Mouse (Mus musculus) limb, embryonic 15.5 days (tissue): ENCODE data around the gene Grin3b. TPM values are rescaled to one million over a fixed set of nuclear protein-coding genes. Genes with fewer than 3 reads are reported as not detected.

Experiments
- ATAC-seq: fragments of 200-750 bp; cut with Nextera tagmentation; 2 replicates; pipeline ENCODE4 v1.8.0; 2017; ENCODE audit warnings: low read depth, moderate TSS enrichment; ENCODE audit not compliant: insufficient number of reproducible peaks, low FRiP score, low TSS enrichment
- H3K27ac ChIP-seq: fragments of 300-500 bp; sonication (generic); 2 replicates; pipeline ENCODE4 v1.5.1; 2015; ENCODE audit warnings: moderate library complexity, mild to moderate bottlenecking, inconsistent platforms
- H3K27me3 ChIP-seq: fragments of 300-500 bp; sonication (generic); 2 replicates; pipeline ENCODE4 v1.6.1; 2015; ENCODE audit warnings: inconsistent platforms
- H3K36me3 ChIP-seq: fragments of 300-500 bp; sonication (generic); 2 replicates; pipeline ENCODE4 v1.6.1; 2015; ENCODE audit warnings: inconsistent platforms
- H3K4me1 ChIP-seq: fragments of 300-500 bp; sonication (generic); 2 replicates; pipeline ENCODE4 v1.6.1; 2015; ENCODE audit warnings: inconsistent platforms
- H3K4me2 ChIP-seq: fragments of 300-500 bp; sonication (generic); 2 replicates; pipeline ENCODE4 v1.6.1; 2015; ENCODE audit warnings: mild to moderate bottlenecking, inconsistent platforms
- H3K4me3 ChIP-seq: fragments of 300-500 bp; sonication (generic); 2 replicates; pipeline ENCODE4 v1.5.1; 2015; ENCODE audit warnings: mild to moderate bottlenecking, inconsistent platforms
- H3K9ac ChIP-seq: fragments of 300-500 bp; sonication (generic); 2 replicates; pipeline ENCODE4 v1.6.1; 2015; ENCODE audit warnings: inconsistent platforms
- H3K9me3 ChIP-seq: fragments of 300-500 bp; sonication (generic); 2 replicates; pipeline ENCODE4 v1.6.1; 2016; ENCODE audit warnings: inconsistent platforms
- WGBS: fragments of 180-500 bp; shearing (Covaris S2); methylation state at CpG from one replicate; pipeline ENCODE4 v1.1.7; 2015; 5-methylcytosine and 5-hydroxymethylcytosine counted together
- polyA plus RNA-seq: library from polyadenylated mRNA; unstranded; fragments of >200 nt; fragmentation: Nextera tagmentation; extraction: Ambion mirVana; gene quantifications from 2 replicates; pipeline ENCODE4 v1.2.1, GENCODE M21; 2015

Grin3b gene
- polyA plus RNA-seq: 0.40 and 0.64 TPM in 2 replicates

GRCm38 (mm10) chr10:79970415-79971182, at the start of gene Grin3b:
TSS of gene Grin3b (plus strand) at chr10:79970715.
- peaks cover 21% of the 10 kb centered on the region for H3K4me1 ChIP-seq
- peaks cover 35% of the 10 kb centered on the region for H3K27me3 ChIP-seq
- ATAC-seq: no peak
- peak within 1 kb of the TSS; percentile 47 for H3K9ac ChIP-seq
- H3K9me3 ChIP-seq: no peaks in the 10 kb centered on the region
- H3K27ac ChIP-seq: peak within 1 kb of the TSS; percentile 23; the same call in 1 of the 2 replicates
- H3K36me3 ChIP-seq: peaks cover 42% of the 10 kb centered on the region
- H3K4me3 ChIP-seq: peak within 1 kb of the TSS; percentile 48
- H3K4me2 ChIP-seq: peak within 1 kb of the TSS; percentile 90
- WGBS: 6% methylated on average over 45 of the region's 47 CpGs

- no peak for ATAC-seq
Observed at GRCm38 (mm10) chr10:79920958-79921535, 49.5 kb upstream of the Grin3b start, which contains the start of gene R3hdm4. TSS of gene R3hdm4 (minus strand) at chr10:79921208.

GRCm38 (mm10) chr10:79921572-79921971, 48.9 kb upstream of the Grin3b start:
- Histone ChIP-seq H3K36me3 (no peaks in the 10 kb centered on the region), H3K4me3 (peak overlapping the region; percentile 29), H3K4me2 (peak overlapping the region; percentile 42), H3K9ac (no peak overlapping the region), H3K27ac (no peak overlapping the region), H3K27me3 (peaks cover 65% of the 10 kb centered on the region), H3K4me1 (peaks cover 53% of the 10 kb centered on the region), H3K9me3 (no peaks in the 10 kb centered on the region)
- WGBS: 3% methylated on average over 34 of the region's 34 CpGs
- no peak for ATAC-seq

More at GRCm38 (mm10) chr10:79920958-79921535, 49.5 kb upstream of the Grin3b start, which contains the start of gene R3hdm4:
- H3K27me3 ChIP-seq: peaks cover 65% of the 10 kb centered on the region
- WGBS: 3% methylated on average over 39 of the region's 41 CpGs
- H3K9ac ChIP-seq: no peak within 1 kb of the TSS
- H3K36me3 ChIP-seq: no peaks in the 10 kb centered on the region
- peak within 1 kb of the TSS; percentile 29 for H3K4me3 ChIP-seq
- no peaks in the 10 kb centered on the region for H3K9me3 ChIP-seq
- H3K4me1 ChIP-seq: peaks cover 50% of the 10 kb centered on the region
- no peak within 1 kb of the TSS for H3K27ac ChIP-seq
- H3K4me2 ChIP-seq: peak within 1 kb of the TSS; percentile 42

DNA sequence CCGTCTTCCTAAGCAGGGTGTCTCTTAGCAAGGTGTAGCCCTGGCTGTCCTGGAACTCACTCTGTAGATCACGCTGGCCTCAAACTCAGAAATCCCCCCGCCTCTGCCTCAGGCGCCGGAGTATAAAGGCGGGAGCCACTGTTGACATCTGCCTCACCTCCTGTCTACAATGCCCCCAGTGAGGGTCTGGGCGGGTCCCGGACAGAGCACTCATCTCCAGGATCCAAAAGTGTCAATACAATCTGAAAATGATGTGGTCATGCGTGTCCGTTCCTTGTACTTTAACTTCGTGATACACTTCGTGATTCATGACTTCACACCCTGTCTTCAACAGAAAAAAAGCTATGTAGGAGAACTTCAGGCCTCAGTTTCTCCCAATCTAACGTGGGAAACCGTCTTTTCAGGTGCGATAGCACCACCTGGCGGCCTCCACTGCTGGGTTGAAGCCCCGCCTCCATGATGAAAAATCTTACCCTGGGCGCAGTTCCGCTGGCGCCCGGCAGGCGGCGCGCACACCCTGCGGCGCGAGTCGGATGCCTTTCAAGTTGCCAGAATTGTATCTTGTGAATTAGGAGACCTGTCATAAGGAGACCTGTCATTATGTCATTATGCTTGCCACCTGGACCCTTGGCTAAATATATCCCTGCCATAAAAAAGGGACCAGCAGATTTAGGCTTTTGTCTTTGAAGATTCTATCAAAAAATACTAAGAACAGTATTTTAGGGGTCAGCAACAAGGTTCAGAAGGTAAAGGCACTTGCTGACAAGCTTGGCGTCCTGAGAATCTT, 45.3 kb upstream of the Grin3b start:
- H3K9ac ChIP-seq: no peak overlapping the region
- H3K27ac ChIP-seq: 0 out of 2 replicates have a peak overlapping the region, but pooled peaks have one; percentile 95
- ATAC-seq: no peak
- H3K4me1 ChIP-seq: peaks cover 55% of the 10 kb centered on the region
- no peaks in the 10 kb centered on the region for H3K9me3 ChIP-seq
- H3K27me3 ChIP-seq: peaks cover 36% of the 10 kb centered on the region
- 11% methylated on average over 29 of the region's 29 CpGs for WGBS
- H3K36me3 ChIP-seq: no peaks in the 10 kb centered on the region
- peak overlapping the region; percentile 93; the same call in 1 of the 2 replicates for H3K4me2 ChIP-seq
- peak overlapping the region; percentile 96; the same call in 1 of the 2 replicates for H3K4me3 ChIP-seq

DNA sequence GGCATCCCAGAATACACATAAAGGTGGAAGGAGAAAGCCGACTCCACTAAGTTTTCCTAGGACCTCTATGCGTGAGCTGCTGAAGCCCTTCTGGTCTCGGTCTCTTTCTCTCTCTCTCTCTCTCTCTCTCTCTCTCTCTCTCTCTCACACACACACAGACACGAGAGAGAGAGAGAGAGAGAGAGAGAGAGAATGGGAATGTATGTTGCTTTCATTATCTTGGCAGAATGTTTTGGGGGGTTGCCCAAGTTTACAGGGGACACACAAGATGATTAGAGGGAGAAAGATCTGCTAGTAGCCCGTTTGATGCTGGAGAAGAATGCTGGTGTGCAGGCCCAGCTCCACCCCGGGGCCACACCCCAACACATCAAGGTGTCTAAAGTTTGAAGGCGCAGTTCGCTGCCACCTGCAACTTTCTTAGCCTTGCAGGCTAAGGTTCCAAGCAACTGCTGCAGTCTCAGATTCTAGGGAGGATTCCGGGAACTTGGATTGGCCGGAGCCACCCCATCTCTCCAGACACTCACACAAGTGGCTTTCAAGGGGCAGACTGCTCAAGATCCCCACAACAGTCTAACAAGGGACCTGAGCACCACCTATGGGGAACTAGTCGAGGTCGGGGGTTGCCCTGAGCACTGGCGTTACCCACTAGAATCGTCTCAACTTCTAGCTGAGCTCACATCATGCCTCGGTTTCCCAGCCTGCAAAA, 44.6 kb upstream of the Grin3b start:
- H3K27ac ChIP-seq: peak overlapping the region; percentile 95
- 7% methylated on average over 15 of the region's 15 CpGs for WGBS
- peaks cover 5% of the 10 kb centered on the region for H3K36me3 ChIP-seq
- no peak for ATAC-seq
- H3K9me3 ChIP-seq: no peaks in the 10 kb centered on the region
- peaks cover 29% of the 10 kb centered on the region for H3K27me3 ChIP-seq
- H3K4me3 ChIP-seq: peak overlapping the region; percentile 96
- peak overlapping the region; percentile 85 for H3K9ac ChIP-seq
- peak overlapping the region; percentile 93 for H3K4me2 ChIP-seq
- peaks cover 58% of the 10 kb centered on the region for H3K4me1 ChIP-seq

GRCm38 (mm10) chr10:79926491-79927323, 43.8 kb upstream of the Grin3b start, which contains the start of gene Arid3a:
TSS of gene Arid3a (plus strand) at chr10:79927043.
- Histone ChIP-seq H3K27me3 (peaks cover 21% of the 10 kb centered on the region), H3K9me3 (no peaks in the 10 kb centered on the region), H3K4me1 (peaks cover 56% of the 10 kb centered on the region), H3K4me2 (peak within 1 kb of the TSS; percentile 93), H3K36me3 (peaks cover 11% of the 10 kb centered on the region), H3K9ac (peak within 1 kb of the TSS; percentile 85), H3K4me3 (peak within 1 kb of the TSS; percentile 96), H3K27ac (peak within 1 kb of the TSS; percentile 95)
- ATAC-seq: peak; percentile 74
- WGBS: under 1% methylated on average over 63 of the region's 63 CpGs

DNA sequence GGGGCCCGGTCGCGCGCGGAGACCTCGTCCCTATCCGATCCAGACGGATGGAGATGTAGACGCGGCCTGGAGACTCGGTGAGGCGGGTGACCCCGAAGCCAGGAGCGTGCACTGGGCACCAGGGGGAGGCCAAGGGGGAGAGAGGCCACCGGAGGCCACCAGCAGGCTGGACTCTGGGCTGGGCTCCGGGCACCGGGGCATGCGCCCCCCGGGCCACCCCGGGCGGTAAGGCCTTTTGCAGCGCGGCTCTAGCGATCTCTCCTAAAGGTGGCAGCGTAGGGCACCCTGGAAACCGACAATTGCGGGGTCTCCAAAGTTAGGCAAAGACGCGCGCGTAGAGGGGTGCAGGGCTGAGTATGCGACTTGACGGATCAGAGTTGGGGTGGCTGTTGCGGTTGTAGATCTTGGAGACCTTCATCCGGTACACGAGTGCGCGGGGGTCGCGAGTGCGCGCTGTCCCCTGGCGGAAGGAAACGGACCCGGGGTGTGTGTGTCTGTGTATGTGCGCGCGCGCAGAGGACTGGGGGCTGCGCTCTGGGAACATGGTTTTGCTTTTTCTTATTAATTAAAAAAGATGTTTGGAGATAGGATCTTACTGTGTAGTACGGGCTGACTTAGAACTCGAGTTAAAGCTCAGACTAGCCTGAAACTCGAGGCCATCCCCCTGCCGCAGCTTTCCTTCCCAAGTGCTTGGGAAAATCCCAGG, 43.0 kb upstream of the Grin3b start:
- Histone ChIP-seq H3K27ac (peak overlapping the region; percentile 95), H3K36me3 (peaks cover 16% of the 10 kb centered on the region), H3K9me3 (no peaks in the 10 kb centered on the region), H3K4me2 (peak overlapping the region; percentile 93), H3K4me3 (peak overlapping the region; percentile 96), H3K4me1 (peaks cover 62% of the 10 kb centered on the region), H3K9ac (peak overlapping the region; percentile 85), H3K27me3 (peaks cover 14% of the 10 kb centered on the region)
- under 1% methylated on average over 54 of the region's 54 CpGs for WGBS
- peak; percentile 6; the same call in 1 of the 2 replicates for ATAC-seq

DNA sequence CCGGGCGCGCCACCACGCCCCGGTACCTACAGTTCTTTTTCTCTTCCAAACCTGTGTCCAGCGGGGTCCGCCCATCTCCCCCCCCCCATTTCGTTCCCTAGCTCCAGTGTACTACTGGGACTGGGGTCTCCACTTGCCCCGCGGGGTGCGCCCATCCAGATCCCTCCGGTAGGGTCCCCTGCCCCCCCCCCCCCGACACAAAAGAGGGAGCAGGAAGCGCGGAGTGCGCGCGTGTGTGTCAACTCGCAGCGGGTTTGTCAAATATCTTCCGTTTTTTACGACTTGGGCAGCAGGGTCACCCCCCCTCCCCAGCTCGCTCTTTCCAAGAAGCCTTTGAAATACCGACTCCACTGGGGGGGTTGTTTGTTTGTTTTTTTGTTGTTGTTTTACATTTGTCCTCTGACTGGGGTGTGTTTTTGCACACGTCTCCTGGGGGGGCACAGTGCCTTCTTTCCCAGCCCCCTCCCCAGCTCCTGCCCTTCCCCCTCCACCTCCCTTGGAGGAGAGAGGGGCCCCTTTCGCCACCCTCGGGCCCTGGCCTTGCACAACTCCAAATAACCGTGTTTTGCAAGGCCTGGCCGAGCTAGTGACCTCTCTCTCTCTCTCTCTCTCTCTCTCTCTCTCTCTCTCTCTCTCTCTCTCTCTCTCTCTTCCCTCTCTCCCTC, 42.4 kb upstream of the Grin3b start:
- H3K4me3 ChIP-seq: peak overlapping the region; percentile 96
- peaks cover 20% of the 10 kb centered on the region for H3K36me3 ChIP-seq
- H3K4me2 ChIP-seq: peak overlapping the region; percentile 93
- H3K27me3 ChIP-seq: peaks cover 7% of the 10 kb centered on the region
- WGBS: 1% methylated on average over 28 of the region's 29 CpGs
- no peaks in the 10 kb centered on the region for H3K9me3 ChIP-seq
- peak overlapping the region; percentile 85 for H3K9ac ChIP-seq
- peak overlapping the region; percentile 95 for H3K27ac ChIP-seq
- peaks cover 69% of the 10 kb centered on the region for H3K4me1 ChIP-seq
- ATAC-seq: no peak

DNA sequence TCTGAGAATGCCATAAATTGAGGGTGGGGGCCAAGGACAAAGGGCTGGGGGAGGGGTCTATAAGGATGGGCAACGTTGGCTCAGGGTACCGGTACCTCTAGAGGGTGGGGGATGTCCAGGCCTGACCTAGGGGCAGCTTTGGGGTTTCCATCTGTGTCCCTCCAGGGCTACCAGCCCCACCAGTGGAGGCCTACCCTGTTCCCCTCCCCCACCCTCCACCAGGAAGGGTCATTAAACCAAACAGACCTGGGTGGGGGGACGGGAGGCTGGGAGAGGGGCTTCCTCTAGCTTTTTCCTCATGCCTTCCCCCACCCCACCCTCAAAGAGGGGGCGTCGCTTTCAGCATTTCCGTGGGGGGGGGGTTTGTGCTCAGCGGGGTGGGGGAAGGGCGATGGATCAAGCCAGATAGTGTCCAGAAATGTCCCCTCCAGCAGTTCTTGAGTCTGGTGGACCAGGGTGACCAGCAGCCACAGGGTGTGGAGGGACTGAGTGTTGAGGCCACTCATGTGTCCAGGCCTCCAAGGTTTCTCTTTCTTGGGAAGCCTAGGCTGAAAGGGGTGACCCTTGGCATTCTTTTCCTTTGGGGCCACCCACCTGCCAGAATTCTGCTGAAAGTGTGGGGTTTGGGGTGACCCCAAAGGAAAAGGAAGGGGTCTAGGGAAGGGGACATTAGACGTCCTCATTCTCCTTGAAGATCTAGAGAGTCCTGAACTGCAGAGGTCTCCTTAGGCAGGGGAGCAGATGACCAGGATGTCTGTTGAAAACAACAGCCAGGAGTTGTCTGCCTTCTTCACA, 41.4 kb upstream of the Grin3b start:
- no peak overlapping the region for H3K9ac ChIP-seq
- H3K4me3 ChIP-seq: peak overlapping the region; percentile 96
- H3K4me2 ChIP-seq: peak overlapping the region; percentile 93
- H3K36me3 ChIP-seq: peaks cover 24% of the 10 kb centered on the region
- 22% methylated on average over 9 of the region's 9 CpGs for WGBS
- peaks cover 79% of the 10 kb centered on the region for H3K4me1 ChIP-seq
- 0 out of 2 replicates have a peak overlapping the region, but pooled peaks have one; percentile 18 for H3K27ac ChIP-seq
- ATAC-seq: no peak
- no peaks in the 10 kb centered on the region for H3K9me3 ChIP-seq
- no peaks in the 10 kb centered on the region; the same call in 1 of the 2 replicates for H3K27me3 ChIP-seq
